Mouse (Mus musculus): ENCODE data around the gene Jak1.
A peak's percentile ranks its signal among the peaks of the same experiment; 100 is the strongest.

Gene Jak1

GRCm38 (mm10) chr4:101186591-101186990 lies 78.5 kb downstream of the Jak1 start:
- no peak for DNase-seq

- DNase-seq, result no peak
Observed at GRCm38 (mm10) chr4:101185216-101185615, 79.9 kb downstream of the Jak1 start.

- DNase-seq, result no peak
Observed at GRCm38 (mm10) chr4:101182603-101183011, 82.5 kb downstream of the Jak1 start.

- no peak for DNase-seq
Observed at GRCm38 (mm10) chr4:101180681-101181080, 84.4 kb downstream of the Jak1 start.

- DNase-seq, result no peak
Observed at GRCm38 (mm10) chr4:101179836-101180235, 85.2 kb downstream of the Jak1 start.

GRCm38 (mm10) chr4:101179076-101179475 lies 86.0 kb downstream of the Jak1 start:
- DNase-seq, result no peak

- DNase-seq, result no peak
Observed at GRCm38 (mm10) chr4:101177796-101178195, 87.3 kb downstream of the Jak1 start.

GRCm38 (mm10) chr4:101176123-101176522 lies 89.0 kb downstream of the Jak1 start:
- DNase-seq, result no peak

GRCm38 (mm10) chr4:101174916-101175625 lies 90.0 kb downstream of the Jak1 start:
- no peak for DNase-seq

- peak in 1 of 2 experiments; percentile 16 for DNase-seq
Observed at GRCm38 (mm10) chr4:101172738-101173137, 92.3 kb downstream of the Jak1 start.

- peak; percentile 45 to 59 for DNase-seq
Observed at GRCm38 (mm10) chr4:101168189-101168778, 96.8 kb downstream of the Jak1 start.

- no peak for DNase-seq
Observed at GRCm38 (mm10) chr4:101167777-101168176, 97.3 kb downstream of the Jak1 start.

- DNase-seq, result no peak
Observed at GRCm38 (mm10) chr4:101165776-101166175, 99.3 kb downstream of the Jak1 start.

GRCm38 (mm10) chr4:101164673-101165072 lies 100.4 kb downstream of the Jak1 start:
- DNase-seq, result no peak

- DNase-seq, result no peak
Observed at GRCm38 (mm10) chr4:101164189-101164588, 100.9 kb downstream of the Jak1 start.

- DNase-seq, result peak; percentile 37 to 45
Observed at GRCm38 (mm10) chr4:101160821-101161220, 104.3 kb downstream of the Jak1 start.

- no peak for DNase-seq
Observed at GRCm38 (mm10) chr4:101159191-101159764, 105.8 kb downstream of the Jak1 start.

GRCm38 (mm10) chr4:101158282-101158681 lies 106.8 kb downstream of the Jak1 start:
- DNase-seq, result no peak

GRCm38 (mm10) chr4:101157476-101157875 lies 107.6 kb downstream of the Jak1 start:
- DNase-seq, result peak; percentile 62 to 71

GRCm38 (mm10) chr4:101155541-101155940 lies 109.5 kb downstream of the Jak1 start:
- DNase-seq, result no peak

GRCm38 (mm10) chr4:101146891-101147655 lies 118.0 kb downstream of the Jak1 start:
- no peak for DNase-seq

- DNase-seq, result peak; percentile 32 to 67
Observed at GRCm38 (mm10) chr4:101146047-101146745, 118.9 kb downstream of the Jak1 start.

- DNase-seq, result no peak
Observed at GRCm38 (mm10) chr4:101144790-101145189, 120.3 kb downstream of the Jak1 start.

Data from kidney, adult 8-10 months (tissue).